Mouse (Mus musculus) left cerebral cortex, adult 11 months (tissue): ENCODE measurements around the gene Hspa2.

Experiments
- DNase-seq: peaks from one replicate; pipeline ENCODE4 v3.0.0; 2022; ENCODE audit warnings: low spot score

The Hspa2 gene

GRCm38 (mm10) chr12:76377726-76378125 is 26.2 kb upstream of the Hspa2 start:
- DNase-seq: no peak

GRCm38 (mm10) chr12:76378556-76378955 is 25.4 kb upstream of the Hspa2 start:
- DNase-seq: no peak

GRCm38 (mm10) chr12:76380151-76380550 is 23.8 kb upstream of the Hspa2 start:
- DNase-seq: no peak

GRCm38 (mm10) chr12:76385342-76385741 is 18.6 kb upstream of the Hspa2 start:
- no peak for DNase-seq

DNA sequence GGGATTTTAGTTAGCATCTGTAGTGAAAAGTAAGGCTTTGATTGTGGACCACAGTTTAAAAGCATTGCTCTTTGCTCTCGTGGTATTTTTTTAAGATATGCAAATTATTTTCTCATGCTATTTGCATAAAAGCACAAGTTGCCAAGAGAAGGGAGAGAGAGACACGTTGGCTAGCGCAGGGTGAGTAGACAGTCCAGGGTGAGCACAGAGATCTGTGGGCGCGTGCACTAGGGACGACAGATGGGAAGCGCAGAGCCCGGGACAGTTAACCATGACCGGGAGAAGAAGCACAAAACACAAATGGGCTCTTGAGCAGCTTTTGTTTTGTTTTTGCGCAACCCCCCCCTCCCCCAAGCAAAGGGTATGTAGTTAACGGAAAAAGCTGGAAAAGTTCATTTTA is 15.2 kb upstream of the Hspa2 start:
- DNase-seq: no peak

DNA sequence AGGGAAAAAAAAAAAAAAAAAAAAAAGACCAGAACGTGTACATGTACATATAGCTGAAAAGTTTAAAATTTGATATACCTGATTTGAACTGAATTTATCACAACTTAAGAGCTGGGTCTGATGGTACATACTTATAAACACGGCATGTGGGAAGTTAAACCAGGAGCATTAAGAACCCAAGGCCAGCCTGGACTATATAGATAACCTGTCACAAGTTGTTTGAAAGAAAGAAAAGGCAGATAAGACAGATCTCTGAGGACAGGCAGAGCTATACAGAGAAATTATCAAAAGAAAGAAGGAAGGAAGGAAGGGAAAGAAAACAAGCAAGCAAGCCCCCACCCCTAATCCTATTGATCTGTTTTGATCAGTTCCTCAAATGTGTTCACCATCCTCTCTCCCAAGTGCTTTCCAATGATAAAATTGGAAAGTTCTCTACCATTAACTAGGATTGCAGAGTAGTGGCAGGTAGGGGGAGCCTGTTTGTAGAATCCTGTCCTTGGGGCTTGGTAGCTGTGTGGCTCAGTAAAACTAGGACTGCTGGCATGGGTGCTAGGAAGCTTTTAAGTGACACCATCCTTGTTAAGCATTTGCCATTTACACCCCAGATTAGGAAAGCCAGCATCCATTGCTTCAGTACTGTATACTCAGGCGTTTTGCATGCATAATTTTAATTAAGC is 12.2 kb upstream of the Hspa2 start:
- no peak for DNase-seq

- no peak for DNase-seq
These were observed 11.0 kb upstream of the Hspa2 start for GRCm38 (mm10) chr12:76392979-76393378.

- DNase-seq: no peak
These were observed 6.7 kb upstream of the Hspa2 start for GRCm38 (mm10) chr12:76397281-76397680.

DNA sequence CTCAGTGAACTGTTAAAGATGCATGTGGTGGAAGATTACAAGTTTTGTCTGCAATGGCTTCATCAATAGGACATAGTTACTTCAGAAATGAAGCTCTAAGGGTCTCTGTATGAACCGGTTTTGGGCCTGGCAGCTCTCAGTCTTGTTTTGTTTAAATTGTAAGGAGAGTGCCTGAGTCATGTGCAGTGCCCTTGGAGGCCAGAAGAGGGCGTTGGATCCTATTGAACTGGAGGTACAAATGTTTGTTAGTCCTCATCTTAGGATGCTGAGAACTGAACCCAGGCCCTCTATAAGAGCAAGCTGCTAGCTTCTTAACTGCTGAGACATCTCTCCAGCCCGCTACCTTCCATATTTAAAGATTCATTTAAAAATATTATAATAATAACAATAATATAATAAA is 2.3 kb upstream of the Hspa2 start:
- no peak for DNase-seq

GRCm38 (mm10) chr12:76402991-76403885 is 738 bp upstream of the Hspa2 start:
- DNase-seq: peak; percentile 29

DNA sequence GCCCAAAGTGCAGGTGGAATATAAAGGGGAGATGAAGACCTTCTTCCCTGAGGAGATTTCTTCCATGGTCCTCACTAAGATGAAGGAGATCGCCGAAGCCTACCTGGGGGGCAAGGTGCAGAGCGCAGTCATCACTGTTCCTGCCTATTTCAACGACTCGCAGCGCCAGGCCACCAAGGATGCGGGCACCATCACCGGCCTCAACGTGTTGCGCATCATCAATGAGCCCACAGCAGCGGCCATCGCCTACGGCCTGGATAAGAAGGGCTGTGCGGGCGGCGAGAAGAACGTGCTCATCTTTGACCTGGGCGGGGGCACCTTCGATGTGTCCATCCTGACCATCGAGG is 833 bp downstream of the Hspa2 start:
- DNase-seq: peak; percentile 9

DNA sequence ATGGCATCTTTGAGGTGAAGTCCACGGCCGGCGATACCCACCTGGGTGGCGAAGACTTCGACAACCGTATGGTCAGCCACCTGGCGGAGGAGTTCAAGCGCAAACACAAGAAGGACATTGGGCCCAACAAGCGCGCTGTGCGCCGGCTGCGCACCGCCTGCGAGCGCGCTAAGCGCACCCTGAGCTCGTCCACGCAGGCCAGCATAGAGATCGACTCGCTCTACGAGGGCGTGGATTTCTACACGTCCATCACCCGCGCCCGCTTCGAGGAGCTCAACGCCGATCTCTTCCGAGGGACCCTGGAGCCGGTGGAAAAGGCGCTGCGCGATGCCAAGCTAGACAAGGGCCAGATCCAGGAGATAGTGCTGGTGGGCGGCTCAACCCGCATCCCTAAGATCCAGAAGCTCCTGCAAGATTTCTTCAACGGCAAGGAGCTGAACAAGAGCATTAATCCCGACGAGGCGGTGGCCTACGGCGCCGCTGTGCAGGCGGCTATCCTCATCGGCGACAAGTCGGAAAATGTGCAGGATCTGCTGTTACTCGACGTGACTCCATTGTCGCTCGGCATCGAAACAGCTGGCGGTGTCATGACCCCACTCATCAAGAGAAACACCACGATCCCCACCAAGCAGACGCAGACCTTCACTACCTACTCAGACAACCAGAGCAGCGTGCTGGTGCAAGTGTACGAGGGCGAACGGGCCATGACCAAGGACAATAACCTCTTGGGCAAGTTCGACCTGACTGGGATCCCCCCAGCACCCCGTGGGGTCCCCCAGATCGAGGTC is 1.4 kb downstream of the Hspa2 start:
- DNase-seq: no peak

GRCm38 (mm10) chr12:76405971-76406370 is 2.0 kb downstream of the Hspa2 start:
- DNase-seq: no peak

DNA sequence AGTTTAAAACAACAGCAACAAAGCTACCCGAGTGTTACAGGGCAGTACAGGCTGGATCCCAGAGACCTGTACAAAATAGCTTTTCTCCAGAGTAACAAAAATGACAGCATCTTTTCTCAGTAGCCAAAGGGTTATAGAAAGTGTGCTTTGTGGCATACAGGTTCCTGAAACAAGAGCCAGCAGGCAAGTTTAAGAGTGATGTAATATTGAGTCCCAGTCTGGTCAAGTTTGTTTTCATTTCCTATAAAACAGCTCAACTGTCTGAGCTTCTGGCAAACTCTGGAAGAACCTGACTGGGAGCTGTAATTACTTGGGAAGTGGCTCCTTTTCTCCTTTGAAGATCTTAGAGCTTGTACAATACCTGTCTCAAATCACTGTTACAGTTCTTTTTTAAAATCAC is 3.2 kb downstream of the Hspa2 start:
- no peak for DNase-seq

DNA sequence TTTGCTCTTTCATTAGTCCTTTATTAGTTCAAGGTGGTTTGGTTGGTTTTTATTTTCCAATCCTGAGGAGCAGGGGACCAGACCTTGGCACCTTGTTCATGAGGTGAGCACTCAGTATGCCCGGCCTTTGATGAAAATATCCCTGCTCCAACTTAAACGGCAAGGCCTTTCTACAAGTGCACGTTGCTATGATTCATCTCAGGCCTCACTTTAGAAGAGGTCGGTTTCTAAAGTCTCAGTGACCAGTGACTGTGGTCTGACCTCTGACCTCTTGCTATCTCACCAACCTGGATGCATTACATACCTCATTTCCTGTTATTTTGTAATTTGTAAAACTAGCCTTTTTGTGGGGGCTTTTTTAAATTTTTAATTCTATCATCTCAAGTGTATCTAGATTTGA is 5.2 kb downstream of the Hspa2 start:
- DNase-seq: no peak

- DNase-seq: no peak
These were observed 11.5 kb downstream of the Hspa2 start for GRCm38 (mm10) chr12:76415383-76416010.

- no peak for DNase-seq
These were observed 13.5 kb downstream of the Hspa2 start, which contains the start of gene Ppp1r36 for GRCm38 (mm10) chr12:76417433-76417854. TSS of gene Ppp1r36 (plus strand) at chr12:76417538.

DNA sequence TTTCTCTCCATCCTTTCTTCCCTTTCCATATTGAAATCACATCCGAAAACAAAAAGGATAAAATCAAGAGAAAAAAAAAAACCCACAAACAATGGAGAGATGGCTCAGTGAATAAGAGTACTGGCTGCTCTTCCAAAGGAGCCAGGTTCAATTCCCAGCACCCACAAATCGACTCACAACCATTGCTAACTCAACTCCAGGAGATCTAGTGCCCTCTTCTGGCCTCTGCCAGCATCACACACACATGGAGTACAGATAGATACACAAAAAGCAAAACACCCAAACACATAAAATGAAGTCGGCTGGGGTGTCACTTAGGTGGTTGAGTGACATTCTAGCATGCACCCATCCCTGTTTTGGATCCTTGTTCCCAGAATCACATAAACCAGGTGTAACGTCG is 14.4 kb downstream of the Hspa2 start:
- DNase-seq: no peak

DNA sequence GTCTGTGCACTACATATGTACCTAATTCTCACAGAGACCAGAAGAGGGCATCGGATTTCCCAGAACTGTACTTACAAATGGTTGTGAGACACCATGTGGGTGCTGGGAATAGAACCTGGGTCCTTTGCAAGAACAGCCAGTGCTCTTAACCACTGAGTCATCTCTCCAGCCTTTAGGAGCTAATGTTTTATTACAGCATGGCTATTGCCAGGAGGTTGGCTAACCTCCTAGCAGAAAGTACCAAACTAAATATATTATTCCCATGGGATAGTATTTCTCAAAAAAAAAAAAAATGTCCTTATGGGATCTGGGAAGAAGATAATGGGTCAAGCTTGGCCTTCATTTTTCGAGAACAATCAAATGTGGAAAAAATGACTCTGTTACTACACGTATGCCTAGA is 21.3 kb downstream of the Hspa2 start:
- no peak for DNase-seq

GRCm38 (mm10) chr12:76427546-76427945 is 23.6 kb downstream of the Hspa2 start:
- DNase-seq: no peak

GRCm38 (mm10) chr12:76430879-76431406 is 27.0 kb downstream of the Hspa2 start:
- no peak for DNase-seq

DNA sequence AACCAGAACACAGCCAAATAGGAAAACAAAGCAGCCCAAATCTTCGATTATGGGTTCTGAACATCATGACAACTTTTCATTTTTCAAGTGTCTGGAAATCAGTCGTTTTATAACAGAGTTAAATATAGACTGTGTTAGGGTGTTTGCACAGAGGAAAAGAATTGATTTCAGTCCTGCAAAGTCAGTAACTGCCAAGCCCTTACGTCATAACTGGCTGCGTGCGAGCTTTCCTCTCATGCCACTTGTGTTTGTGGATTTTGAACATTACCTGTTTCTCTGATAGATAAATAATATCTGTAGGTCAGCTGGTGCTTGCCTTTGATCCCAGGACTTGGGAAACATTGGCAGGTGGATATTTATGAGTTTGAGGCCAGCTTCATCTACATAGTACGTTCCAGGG is 27.5 kb downstream of the Hspa2 start:
- no peak for DNase-seq
